Mouse (Mus musculus): ENCODE results near the gene Tbxa2r.

GRCm38 (mm10) chr10:81355533-81355932 is 27.0 kb downstream of the Tbxa2r start:
- TF ChIP-seq CTCF (IDR thresholded peaks at IDR 0.05; ENCODE audit: extremely low read depth, insufficient read depth, insufficient read length, insufficient replicate concordance) (no peak), POLR2A (IDR thresholded peaks at IDR 0.05; ENCODE audit: low read depth, low read length) (no peak)

Data from spleen, adult 2 months (tissue).